Mouse (Mus musculus): ENCODE measurements around the gene Mapre3. TPM values are rescaled to one million over a fixed set of nuclear protein-coding genes. Genes with fewer than 3 reads are reported as not detected.

The Mapre3 gene
- total RNA-seq, 1 experiment, result 2.3 TPM

GRCm38 (mm10) chr5:30798965-30799364 lies 15.5 kb upstream of the Mapre3 start:
- TF ChIP-seq ZNF384 (IDR thresholded peaks at IDR 0.05; ENCODE audit: low read depth, low read length) (no peak), ZC3H11A (IDR thresholded peaks at IDR 0.05; ENCODE audit: borderline replicate concordance, low read depth, low read length) (no peak), CHD2 (IDR thresholded peaks at IDR 0.05; ENCODE audit: low read depth, low read length) (no peak), MAFK (IDR thresholded peaks at IDR 0.05; ENCODE audit: insufficient read depth, low read depth, low read length) (no peak)
- Histone ChIP-seq H3K9ac (ENCODE audit: insufficient read depth, low read depth, low read length, poor library complexity, severe bottlenecking) (no peak overlapping the region), H3K27ac (ENCODE audit: insufficient read depth, low read depth, low read length, poor library complexity, severe bottlenecking) (no peak overlapping the region), H3K4me3 (ENCODE audit: insufficient read depth in 1 of 2, low read depth in 1 of 2, low read length in 2 of 2, poor library complexity in 1 of 2, severe bottlenecking in 1 of 2) (no peak overlapping the region), H3K36me3 (ENCODE audit: control insufficient read depth, insufficient read depth, low read length, poor library complexity, severe bottlenecking) (no peaks in the 10 kb centered on the region; the same call in 1 of the 2 replicates), H3K4me1 (ENCODE audit: control insufficient read depth in 2 of 2, insufficient read depth in 2 of 2, low read length in 2 of 2, poor library complexity in 1 of 2) (no peaks in the 10 kb centered on the region), H3K9me3 (ENCODE audit: control insufficient read depth, insufficient read depth, low read depth, low read length) (no peaks in the 10 kb centered on the region)
- in situ Hi-C loops (cut with MboI; ENCODE audit: low sequenced_read_pairs in 2 of 2, unreplicated experiment in 2 of 2), result no loop called here
- DNase-seq (ENCODE audit: low read depth, low spot score), result no peak

- in situ Hi-C loops (cut with MboI; ENCODE audit: low sequenced_read_pairs in 2 of 2, unreplicated experiment in 2 of 2), result loop anchor here in 1 of 2 experiments (10.0 to 25.0 kb wide), 2 partner anchors 134 to 202 kb away; partner anchors contain the start of gene Cgref1
- Histone ChIP-seq H3K4me1 (ENCODE audit: control insufficient read depth in 2 of 2, insufficient read depth in 2 of 2, low read length in 2 of 2, poor library complexity in 1 of 2) (no peaks in the 10 kb centered on the region), H3K9me3 (ENCODE audit: control insufficient read depth, insufficient read depth, low read depth, low read length) (no peaks in the 10 kb centered on the region), H3K27ac (ENCODE audit: insufficient read depth, low read depth, low read length, poor library complexity, severe bottlenecking) (no peak overlapping the region), H3K36me3 (ENCODE audit: control insufficient read depth, insufficient read depth, low read length, poor library complexity, severe bottlenecking) (no peaks in the 10 kb centered on the region), H3K9ac (ENCODE audit: insufficient read depth, low read depth, low read length, poor library complexity, severe bottlenecking) (no peak overlapping the region), H3K4me3 (ENCODE audit: insufficient read depth in 1 of 2, low read depth in 1 of 2, low read length in 2 of 2, poor library complexity in 1 of 2, severe bottlenecking in 1 of 2) (no peak overlapping the region)
- no peak for TF ChIP-seq MAFK (IDR thresholded peaks at IDR 0.05; ENCODE audit: insufficient read depth, low read depth, low read length)
- no peak for TF ChIP-seq CHD2 (IDR thresholded peaks at IDR 0.05; ENCODE audit: low read depth, low read length)
- no peak for TF ChIP-seq HCFC1 (IDR thresholded peaks at IDR 0.05; ENCODE audit: borderline replicate concordance, insufficient read depth, low read length)
- no peak for TF ChIP-seq ZNF384 (IDR thresholded peaks at IDR 0.05; ENCODE audit: low read depth, low read length)
- no peak for TF ChIP-seq ZC3H11A (IDR thresholded peaks at IDR 0.05; ENCODE audit: borderline replicate concordance, low read depth, low read length)
- no peak for DNase-seq (ENCODE audit: low read depth, low spot score)
These were observed 11.5 kb upstream of the Mapre3 start for GRCm38 (mm10) chr5:30802724-30803467.

DNA sequence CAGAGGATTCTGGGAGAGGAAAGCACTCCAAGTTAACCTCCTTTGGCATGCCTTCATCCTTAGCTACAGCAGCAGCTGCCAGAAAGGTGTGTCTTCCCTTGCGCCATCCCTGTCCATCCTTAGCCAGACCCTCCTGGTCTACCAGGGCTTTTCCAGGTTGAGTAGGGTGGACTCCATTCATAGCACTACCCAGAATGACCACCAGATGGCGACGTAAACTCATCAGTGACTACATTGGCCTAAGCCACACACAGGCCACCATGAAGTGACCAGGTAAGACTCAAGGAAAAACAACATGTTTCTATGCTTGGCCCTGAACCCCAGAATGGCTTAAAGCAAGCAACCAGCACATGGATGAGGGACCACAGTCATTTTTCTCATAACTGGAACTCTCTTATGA lies 8.3 kb upstream of the Mapre3 start:
- Histone ChIP-seq H3K9me3 (ENCODE audit: control insufficient read depth, insufficient read depth, low read depth, low read length) (no peaks in the 10 kb centered on the region), H3K4me3 (ENCODE audit: insufficient read depth in 1 of 2, low read depth in 1 of 2, low read length in 2 of 2, poor library complexity in 1 of 2, severe bottlenecking in 1 of 2) (no peak overlapping the region), H3K9ac (ENCODE audit: insufficient read depth, low read depth, low read length, poor library complexity, severe bottlenecking) (no peak overlapping the region), H3K4me1 (ENCODE audit: control insufficient read depth in 2 of 2, insufficient read depth in 2 of 2, low read length in 2 of 2, poor library complexity in 1 of 2) (no peaks in the 10 kb centered on the region), H3K27ac (ENCODE audit: insufficient read depth, low read depth, low read length, poor library complexity, severe bottlenecking) (no peak overlapping the region), H3K36me3 (ENCODE audit: control insufficient read depth, insufficient read depth, low read length, poor library complexity, severe bottlenecking) (no peaks in the 10 kb centered on the region)
- no peak for TF ChIP-seq MAFK (IDR thresholded peaks at IDR 0.05; ENCODE audit: insufficient read depth, low read depth, low read length)
- peak; percentile 91 for TF ChIP-seq ZC3H11A (IDR thresholded peaks at IDR 0.05; ENCODE audit: borderline replicate concordance, low read depth, low read length)
- DNase-seq (ENCODE audit: low read depth, low spot score), result peak; percentile 77
- in situ Hi-C loops (cut with MboI; ENCODE audit: low sequenced_read_pairs in 2 of 2, unreplicated experiment in 2 of 2), result loop anchor here in 1 of 2 experiments (10.0 to 25.0 kb wide), 2 partner anchors 131 to 199 kb away; partner anchors contain the start of gene Cgref1

- Histone ChIP-seq H3K4me1 (ENCODE audit: control insufficient read depth in 2 of 2, insufficient read depth in 2 of 2, low read length in 2 of 2, poor library complexity in 1 of 2) (peaks cover 2 to 3% of the 10 kb centered on the region in 2 experiments; a peak in 1 of 4 replicates), H3K27ac (ENCODE audit: insufficient read depth, low read depth, low read length, poor library complexity, severe bottlenecking) (no peak overlapping the region), H3K9ac (ENCODE audit: insufficient read depth, low read depth, low read length, poor library complexity, severe bottlenecking) (peak overlapping the region; percentile 70), H3K4me3 (ENCODE audit: insufficient read depth in 1 of 2, low read depth in 1 of 2, low read length in 2 of 2, poor library complexity in 1 of 2, severe bottlenecking in 1 of 2) (peak overlapping the region; percentile 52 to 90), H3K9me3 (ENCODE audit: control insufficient read depth, insufficient read depth, low read depth, low read length) (no peaks in the 10 kb centered on the region), H3K36me3 (ENCODE audit: control insufficient read depth, insufficient read depth, low read length, poor library complexity, severe bottlenecking) (no peaks in the 10 kb centered on the region)
- DNase-seq (ENCODE audit: low read depth, low spot score), result no peak
- in situ Hi-C loops (cut with MboI; ENCODE audit: low sequenced_read_pairs in 2 of 2, unreplicated experiment in 2 of 2), result loop anchor here in 1 of 2 experiments (25.0 kb wide), 1 partner anchor 122 kb away; the partner anchor contains the start of gene Cgref1
- no peak for TF ChIP-seq ZNF384 (IDR thresholded peaks at IDR 0.05; ENCODE audit: low read depth, low read length)
- no peak for TF ChIP-seq MAFK (IDR thresholded peaks at IDR 0.05; ENCODE audit: insufficient read depth, low read depth, low read length)
- TF ChIP-seq CHD2 (IDR thresholded peaks at IDR 0.05; ENCODE audit: low read depth, low read length), result no peak
- no peak for TF ChIP-seq ZC3H11A (IDR thresholded peaks at IDR 0.05; ENCODE audit: borderline replicate concordance, low read depth, low read length)
- TF ChIP-seq HCFC1 (IDR thresholded peaks at IDR 0.05; ENCODE audit: borderline replicate concordance, insufficient read depth, low read length), result no peak
These were observed 652 bp downstream of the Mapre3 start for GRCm38 (mm10) chr5:30815120-30815465.

Measured in ES-E14 (cell line).